Mouse (Mus musculus): Measurements from ENCODE around the gene H2-T23.

DNA sequence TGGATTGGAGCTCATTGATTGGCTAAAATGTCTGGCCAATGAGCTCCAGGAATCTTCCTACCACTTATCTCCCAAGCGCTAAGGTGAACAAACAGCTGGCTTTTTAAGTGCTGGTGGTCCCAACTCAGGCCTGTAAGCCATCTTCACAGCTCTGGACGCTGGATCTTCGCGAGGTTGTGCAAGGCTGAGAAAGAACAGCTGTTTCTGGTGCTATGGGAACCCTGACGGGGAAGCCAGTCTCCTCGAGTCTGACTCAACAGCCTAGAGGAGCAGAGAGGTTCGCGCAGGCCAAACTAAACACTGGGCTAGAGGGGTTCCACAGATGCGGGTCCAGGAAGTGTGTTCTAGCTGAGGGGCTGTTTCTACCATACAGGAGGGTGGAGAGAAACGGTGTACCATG is 40.9 kb downstream of the H2-T23 start:
- TF ChIP-seq EP300 (IDR thresholded peaks at IDR 0.05; ENCODE audit: low read length) (no peak), CTCF (conservative IDR thresholded peaks at IDR 0.05 in 1 of 2, IDR thresholded peaks at IDR 0.05 in 1 of 2; ENCODE audit: low read depth in 2 of 2, low read length in 2 of 2) (no peak), CHD2 (IDR thresholded peaks at IDR 0.05; ENCODE audit: low read length) (no peak), POLR2AphosphoS2 (IDR thresholded peaks at IDR 0.05; ENCODE audit: low read depth, low read length) (no peak), JUND (conservative IDR thresholded peaks at IDR 0.05; ENCODE audit: low read depth, low read length) (no peak), RAD21 (IDR thresholded peaks at IDR 0.05; ENCODE audit: low read depth, low read length) (no peak), KAT2A (IDR thresholded peaks at IDR 0.05; ENCODE audit: insufficient replicate concordance, low read length) (no peak), ELF1 (IDR thresholded peaks at IDR 0.05; ENCODE audit: low read depth, low read length) (no peak), USF1 (IDR thresholded peaks at IDR 0.05; ENCODE audit: low read depth, low read length) (no peak), POLR2A (IDR thresholded peaks at IDR 0.05; ENCODE audit: low read depth, low read length) (no peak), TBP (conservative IDR thresholded peaks at IDR 0.05; ENCODE audit: low read depth, low read length) (no peak), IRF4 (IDR thresholded peaks at IDR 0.05; ENCODE audit: low read depth, low read length) (no peak), MAX (IDR thresholded peaks at IDR 0.05; ENCODE audit: low read length) (no peak), ETS1 (conservative IDR thresholded peaks at IDR 0.05; ENCODE audit: low read depth, low read length) (no peak)
